Mouse (Mus musculus): ENCODE measurements at regions not wholly inside any gene's neighbourhood (a gene's known extent, or its start where the extent isn't known, plus 50 kb on each side); places are given as distances from the start of the nearest gene placed in this dataset.

GRCm38 (mm10) chr9:49873550-49873949 lies 74.8 kb upstream of the Ncam1 start:
- no peak for TF ChIP-seq CTCF (IDR thresholded peaks at IDR 0.05; ENCODE audit: control insufficient read depth, insufficient read depth, insufficient read length)
- TF ChIP-seq MYOG (IDR thresholded peaks at IDR 0.05; ENCODE audit: control insufficient read depth, extremely low read depth, insufficient read length) = no peak
- no peak for TF ChIP-seq FOSL1 (IDR thresholded peaks at IDR 0.05; ENCODE audit: insufficient read depth, low read length, poor library complexity, severe bottlenecking)
- no peak for TF ChIP-seq MAX (IDR thresholded peaks at IDR 0.05)
- no peak for TF ChIP-seq MYOD1 (IDR thresholded peaks at IDR 0.05; ENCODE audit: control insufficient read depth, insufficient read length, low read depth)
- TF ChIP-seq USF1 (IDR thresholded peaks at IDR 0.05; ENCODE audit: low read depth) = no peak
- TF ChIP-seq CEBPB (IDR thresholded peaks at IDR 0.05; ENCODE audit: low read depth) = no peak

Data from C2C12 (cell line).